Mouse (Mus musculus) left cerebral cortex, adult 18-20 months (tissue): ENCODE data around the gene Hoxa9. TPM values are rescaled to one million over a fixed set of nuclear protein-coding genes. Genes with fewer than 3 reads are reported as not detected.

Experiments
- DNase-seq, 2 experiments: peaks; one replicate each; pipeline ENCODE4 v3.0.0; 2021 to 2022; ENCODE audit warnings: low spot score in 2 of 2, mixed read lengths in 1 of 2
- total RNA-seq, 2 experiments: library from RNA; stranded (reverse); gene quantifications; 2 replicates each; pipeline ENCODE4 v1.2.3; 2021

Gene Hoxa9
- total RNA-seq, 2 experiments from 2014 or later: not detected

GRCm38 (mm10) chr6:52205638-52206621 is 25.0 kb downstream of the Hoxa9 start:
- DNase-seq: no peak

DNA sequence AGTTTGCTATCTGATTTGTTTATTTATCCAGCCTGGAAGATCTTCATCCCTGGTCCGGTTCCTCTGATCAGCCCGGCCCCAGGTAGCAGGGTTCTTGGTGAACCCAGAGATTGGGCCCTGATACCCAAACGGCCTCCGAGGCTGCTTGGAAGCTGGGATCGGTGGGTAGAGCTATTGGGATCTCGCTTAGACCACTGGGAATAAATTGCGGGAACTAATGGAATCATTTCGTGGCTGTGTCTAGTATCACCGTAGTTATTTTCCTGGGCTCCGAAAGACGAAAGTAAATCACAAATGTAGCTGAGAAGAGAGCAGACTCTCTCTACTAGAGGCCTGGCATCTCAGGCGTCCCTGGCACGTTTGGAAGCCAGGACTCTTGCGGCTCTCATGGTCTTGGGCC is 25.7 kb downstream of the Hoxa9 start:
- DNase-seq: no peak

DNA sequence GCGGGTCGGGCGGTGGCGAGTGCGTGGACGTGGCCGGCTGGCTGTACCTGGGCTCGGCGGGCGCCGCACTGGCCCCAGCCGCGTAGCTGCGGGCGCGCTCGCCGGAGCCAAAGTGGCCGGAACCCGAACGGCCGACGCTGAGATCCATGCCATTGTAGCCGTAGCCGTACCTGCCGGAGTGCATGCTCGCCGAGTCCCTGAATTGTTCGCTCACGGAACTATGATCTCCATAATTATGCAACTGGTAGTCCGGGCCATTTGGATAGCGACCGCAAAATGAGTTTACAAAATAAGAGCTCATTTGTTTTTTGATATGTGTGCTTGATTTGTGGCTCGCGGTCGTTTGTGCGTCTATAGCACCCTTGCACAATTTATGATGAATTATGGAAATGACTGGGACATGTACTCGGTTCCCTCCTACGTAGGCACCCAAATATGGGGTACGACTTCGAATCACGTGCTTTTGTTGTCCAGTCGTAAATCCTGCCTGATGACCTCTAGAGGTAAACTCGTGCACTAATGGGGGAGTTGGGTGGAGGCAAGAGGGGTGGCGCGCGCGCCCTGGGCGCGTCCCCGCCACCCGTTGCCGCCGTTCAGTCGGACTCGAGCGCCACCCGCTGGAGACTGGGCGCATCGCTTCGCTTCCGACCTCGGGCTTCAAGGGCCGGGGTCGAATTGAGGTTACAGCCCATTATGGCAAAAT is 26.7 kb downstream of the Hoxa9 start, which contains the start of gene Hoxa5:
Gene Hoxa5, minus strand, starts transcription at position 538 of the 703 bp plus-strand sequence.
- no peak for DNase-seq

- DNase-seq: no peak
These were observed 27.4 kb downstream of the Hoxa9 start for GRCm38 (mm10) chr6:52203371-52204049.

DNA sequence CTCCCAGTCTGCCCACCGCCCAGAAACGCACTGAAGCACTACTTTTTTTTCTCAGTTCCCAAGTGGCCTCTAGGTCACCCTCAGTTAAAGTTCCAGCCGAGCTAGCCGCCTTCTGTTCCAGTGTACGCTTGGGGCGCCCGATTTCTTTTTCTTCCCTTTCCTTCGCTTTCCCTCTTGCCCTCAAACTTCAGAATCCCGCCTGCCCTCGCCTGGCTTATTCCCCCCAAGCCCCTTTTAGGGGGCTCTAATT is 27.8 kb downstream of the Hoxa9 start:
- no peak for DNase-seq

DNA sequence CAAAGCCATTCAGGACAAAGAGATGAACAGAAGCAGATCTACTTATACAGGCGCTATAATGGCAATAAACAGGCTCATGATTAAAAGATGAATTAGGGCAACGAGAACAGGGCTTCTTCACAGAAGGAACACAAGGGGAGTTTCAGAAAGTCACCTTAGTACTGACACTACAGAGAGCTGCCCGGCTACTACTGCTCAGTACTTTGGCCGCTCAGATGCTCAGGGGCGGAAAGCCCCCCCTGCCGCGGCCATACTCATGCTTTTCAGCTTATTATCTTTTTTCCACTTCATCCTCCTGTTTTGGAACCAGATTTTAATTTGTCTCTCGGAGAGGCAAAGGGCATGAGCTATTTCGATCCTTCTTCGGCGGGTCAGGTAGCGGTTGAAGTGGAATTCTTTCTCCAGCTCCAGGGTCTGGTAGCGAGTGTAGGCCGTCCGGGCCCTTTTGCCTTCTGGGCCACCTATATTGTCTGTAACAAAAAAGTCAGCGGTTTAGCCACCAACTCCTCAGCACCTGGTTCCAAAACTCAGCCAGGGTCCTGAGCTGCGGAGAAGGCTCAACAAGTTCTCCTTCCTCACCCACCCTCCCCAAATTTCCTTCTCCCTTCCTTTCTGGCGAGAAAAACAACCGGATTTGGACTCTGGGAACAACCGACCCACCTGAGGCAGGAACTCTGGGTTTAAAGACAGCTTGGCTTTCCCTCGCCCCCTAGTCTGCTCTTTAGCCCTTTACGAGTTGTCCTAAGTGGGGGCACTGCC is 28.3 kb downstream of the Hoxa9 start:
- no peak for DNase-seq

DNA sequence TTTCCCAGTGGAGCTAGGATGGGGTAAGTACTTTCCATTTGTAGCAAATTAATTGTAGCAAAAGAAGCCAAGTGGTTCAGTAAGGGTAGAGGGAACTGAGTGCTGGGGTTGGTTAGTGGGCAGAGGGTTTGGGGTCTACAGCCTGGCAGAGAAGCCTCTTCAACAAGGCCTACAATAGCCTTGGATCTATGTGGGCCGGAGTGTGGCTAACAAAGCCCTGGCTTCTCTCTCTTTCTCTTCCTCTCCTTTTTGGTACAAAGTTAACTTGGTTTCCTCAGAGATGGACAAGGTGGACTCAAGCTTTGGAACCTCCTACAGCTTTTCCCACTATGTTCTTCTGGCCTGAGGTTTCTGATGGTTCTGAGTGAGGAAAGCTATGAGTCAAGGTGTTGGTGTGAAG is 29.6 kb downstream of the Hoxa9 start:
- DNase-seq: no peak

GRCm38 (mm10) chr6:52200751-52201250 is 30.1 kb downstream of the Hoxa9 start:
- no peak for DNase-seq

- DNase-seq: no peak
These were observed 30.7 kb downstream of the Hoxa9 start for GRCm38 (mm10) chr6:52200073-52200750.

- DNase-seq: no peak
These were observed 33.6 kb downstream of the Hoxa9 start for GRCm38 (mm10) chr6:52197271-52197670.

- no peak for DNase-seq
These were observed 34.1 kb downstream of the Hoxa9 start for GRCm38 (mm10) chr6:52196811-52197210.

GRCm38 (mm10) chr6:52194690-52195089 is 36.2 kb downstream of the Hoxa9 start:
- no peak for DNase-seq

- DNase-seq: no peak
These were observed 38.9 kb downstream of the Hoxa9 start for GRCm38 (mm10) chr6:52191860-52192550.

DNA sequence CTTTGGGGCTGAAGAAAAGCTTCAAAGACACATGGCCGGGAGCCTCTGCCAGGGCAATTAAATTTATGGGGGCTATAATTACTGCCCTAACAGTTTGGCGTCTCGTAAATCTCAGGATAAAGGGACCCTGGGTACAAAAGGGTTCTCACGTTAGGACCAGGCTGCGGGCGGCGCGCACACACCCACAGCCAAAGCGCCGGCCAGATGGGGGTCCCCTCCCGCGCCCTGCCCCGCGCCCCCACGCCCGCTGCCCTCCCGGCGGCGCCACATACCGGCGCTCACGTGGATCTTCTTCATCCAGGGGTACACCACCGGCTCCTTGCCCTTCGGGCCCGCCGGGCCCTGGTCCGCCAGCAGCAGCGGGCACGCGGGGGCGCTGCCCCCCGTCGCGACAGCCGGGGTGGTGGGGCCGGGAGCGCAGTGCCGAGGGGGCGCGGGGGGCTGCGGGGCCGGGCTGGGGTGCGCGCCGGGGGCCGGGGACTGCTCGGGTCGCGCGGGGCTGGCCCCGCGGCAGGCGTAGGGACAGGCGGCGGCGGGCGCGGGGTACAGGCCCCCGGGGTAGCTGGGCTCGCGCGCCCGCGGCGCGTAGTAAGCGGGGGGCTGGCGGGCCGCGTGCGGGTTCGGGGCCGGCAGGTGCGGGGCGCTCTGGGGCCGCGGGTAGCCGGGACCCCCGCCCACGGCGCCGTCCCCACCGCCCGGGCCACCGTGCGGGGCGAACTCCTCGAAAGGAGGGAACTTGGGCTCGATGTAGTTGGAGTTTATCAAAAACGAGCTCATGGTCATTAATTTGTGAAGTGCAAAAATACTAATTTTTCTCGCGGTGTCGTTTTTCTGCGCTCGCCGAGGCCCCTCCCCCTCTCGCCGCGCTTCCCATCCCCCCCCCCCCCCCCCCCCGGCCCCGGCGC is 39.7 kb downstream of the Hoxa9 start, which contains the start of gene Hoxa4:
Gene Hoxa4, minus strand, starts transcription at position 848 of the 905 bp plus-strand sequence.
- no peak for DNase-seq

DNA sequence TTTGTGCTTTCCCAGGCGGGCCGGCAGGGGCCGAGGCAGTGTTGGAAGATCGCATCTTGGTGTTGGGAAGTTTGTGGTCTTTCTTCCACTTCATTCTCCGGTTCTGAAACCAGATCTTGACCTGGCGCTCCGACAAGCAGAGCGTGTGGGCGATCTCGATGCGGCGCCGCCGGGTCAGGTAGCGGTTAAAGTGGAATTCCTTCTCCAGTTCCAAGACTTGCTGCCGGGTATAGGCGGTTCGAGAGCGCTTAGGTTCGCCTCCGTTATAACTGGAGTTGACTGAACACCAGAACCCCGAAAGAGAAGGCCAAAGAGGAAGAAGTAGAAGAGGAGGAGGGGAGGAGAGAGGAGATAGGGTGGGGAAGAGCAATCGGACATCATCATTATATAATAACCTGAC is 40.5 kb downstream of the Hoxa9 start:
- DNase-seq: no peak

DNA sequence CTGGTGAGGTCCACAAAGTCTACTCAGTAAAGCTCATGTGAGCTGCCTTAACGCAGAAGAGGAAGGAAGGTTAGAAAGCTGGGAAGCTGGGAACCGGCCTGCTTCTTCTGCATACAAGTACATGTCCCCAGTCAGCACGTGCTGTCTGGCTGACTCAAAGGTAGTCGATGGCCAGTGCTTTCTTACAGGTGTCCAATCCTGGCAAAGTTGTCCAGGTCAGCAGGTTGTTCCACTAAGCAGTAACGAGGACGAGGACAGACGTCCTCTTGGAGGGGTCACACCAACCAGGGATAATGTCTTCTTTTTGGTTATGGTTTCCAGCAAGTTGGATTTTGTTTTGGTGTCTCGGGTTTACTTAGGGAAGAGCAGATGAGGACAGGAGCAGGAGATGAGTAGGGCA is 41.0 kb downstream of the Hoxa9 start:
- DNase-seq: no peak

- no peak for DNase-seq
These were observed 41.7 kb downstream of the Hoxa9 start for GRCm38 (mm10) chr6:52189172-52189591.

DNA sequence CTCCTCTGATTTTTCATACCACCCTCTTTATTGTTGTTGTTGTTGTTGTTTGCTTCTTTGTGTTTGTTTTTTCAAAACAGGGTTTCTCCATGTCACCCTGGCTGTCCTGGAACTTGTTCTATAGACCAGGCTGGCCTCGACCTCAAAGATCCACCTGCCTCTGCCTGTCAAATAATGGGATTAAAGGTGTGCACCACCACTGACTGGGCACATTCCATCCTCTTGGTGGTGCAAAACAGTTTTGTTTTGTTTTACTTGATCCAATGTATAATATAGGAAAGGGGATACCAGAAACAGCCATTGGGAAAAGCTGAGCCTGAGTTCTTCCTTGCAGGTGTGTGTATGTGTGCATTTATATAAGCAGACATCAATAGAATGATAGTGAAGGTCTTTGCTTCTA is 44.4 kb downstream of the Hoxa9 start:
- no peak for DNase-seq

GRCm38 (mm10) chr6:52185834-52186233 is 45.1 kb downstream of the Hoxa9 start:
- DNase-seq: no peak
